Mouse (Mus musculus): ENCODE measurements at regions not wholly inside any gene's neighbourhood (a gene's known extent, or its start where the extent isn't known, plus 50 kb on each side); places are given as distances from the start of the nearest gene placed in this dataset.

GRCm38 (mm10) chr8:126737032-126737431, 143.2 kb upstream of the Irf2bp2 start:
- TF ChIP-seq CTCF (IDR thresholded peaks at IDR 0.05; ENCODE audit: borderline replicate concordance, insufficient read depth, low read length) (no peak), POLR2A (IDR thresholded peaks at IDR 0.05; ENCODE audit: low read depth, low read length) (no peak)

All from embryonic fibroblast, embryonic 13.5 days (primary cell).